Mouse (Mus musculus): ENCODE measurements around the gene C130032M10Rik. TPM values are rescaled to one million over a fixed set of nuclear protein-coding genes. Genes with fewer than 3 reads are reported as not detected.
A peak's percentile ranks its signal among the peaks of the same experiment; 100 is the strongest.

C130032M10Rik gene
- polyA plus RNA-seq, 1 experiment from 2014 or later = 1.7 TPM

GRCm38 (mm10) chr9:114550033-114550432 lies 34.5 kb downstream of the C130032M10Rik start:
- Histone ChIP-seq H3K9me3 (replicated peaks) (no peaks in the 10 kb centered on the region), H3K4me3 (no peak overlapping the region), H3K9ac (no peak overlapping the region), H3K36me3 (no peaks in the 10 kb centered on the region), H3K27me3 (no peaks in the 10 kb centered on the region), H3K27ac (no peak overlapping the region), H3K4me1 (replicated peaks) (peaks cover 9% of the 10 kb centered on the region; the same call in 1 of the 2 replicates), H3K4me2 (no peak overlapping the region)
- no peak for ATAC-seq (replicated peaks; ENCODE audit: insufficient number of reproducible peaks, insufficient read depth, low FRiP score, low read depth)
- 26% methylated on average over 6 of the region's 6 CpGs for WGBS

- Histone ChIP-seq H3K9ac (no peak overlapping the region), H3K27ac (no peak overlapping the region), H3K4me1 (replicated peaks) (peaks cover 9% of the 10 kb centered on the region; the same call in 1 of the 2 replicates), H3K4me2 (no peak overlapping the region), H3K9me3 (replicated peaks) (no peaks in the 10 kb centered on the region), H3K27me3 (peaks cover 12% of the 10 kb centered on the region), H3K36me3 (no peaks in the 10 kb centered on the region), H3K4me3 (no peak overlapping the region)
- ATAC-seq (replicated peaks; ENCODE audit: insufficient number of reproducible peaks, insufficient read depth, low FRiP score, low read depth) = no peak
Measured at GRCm38 (mm10) chr9:114553828-114554227, 38.3 kb downstream of the C130032M10Rik start.

- Histone ChIP-seq H3K36me3 (no peaks in the 10 kb centered on the region), H3K27ac (no peak overlapping the region), H3K27me3 (peaks cover 18% of the 10 kb centered on the region), H3K4me1 (replicated peaks) (peaks cover 9% of the 10 kb centered on the region; the same call in 1 of the 2 replicates), H3K4me2 (no peak overlapping the region), H3K9me3 (replicated peaks) (no peaks in the 10 kb centered on the region), H3K4me3 (no peak overlapping the region), H3K9ac (no peak overlapping the region)
- WGBS = 56% methylated on average over 5 of the region's 5 CpGs
- peak; percentile 30; the same call in 1 of the 2 replicates for ATAC-seq (replicated peaks; ENCODE audit: insufficient number of reproducible peaks, insufficient read depth, low FRiP score, low read depth)
Measured at GRCm38 (mm10) chr9:114554355-114554979, 39.0 kb downstream of the C130032M10Rik start.

GRCm38 (mm10) chr9:114556276-114556855 lies 40.9 kb downstream of the C130032M10Rik start:
- H3K4me1 ChIP-seq (replicated peaks) = peaks cover 9% of the 10 kb centered on the region
- H3K9ac ChIP-seq = no peak overlapping the region
- no peaks in the 10 kb centered on the region for H3K36me3 ChIP-seq
- no peak overlapping the region for H3K27ac ChIP-seq
- no peak for ATAC-seq (replicated peaks; ENCODE audit: insufficient number of reproducible peaks, insufficient read depth, low FRiP score, low read depth)
- no peak overlapping the region for H3K4me3 ChIP-seq
- H3K9me3 ChIP-seq (replicated peaks) = no peaks in the 10 kb centered on the region
- 50% methylated on average over 10 of the region's 10 CpGs for WGBS
- H3K27me3 ChIP-seq = peaks cover 37% of the 10 kb centered on the region
- no peak overlapping the region for H3K4me2 ChIP-seq

GRCm38 (mm10) chr9:114557086-114557485 lies 41.6 kb downstream of the C130032M10Rik start:
- no peaks in the 10 kb centered on the region for H3K9me3 ChIP-seq (replicated peaks)

GRCm38 (mm10) chr9:114560141-114560540 lies 44.6 kb downstream of the C130032M10Rik start:
- no peak for ATAC-seq (replicated peaks; ENCODE audit: insufficient number of reproducible peaks, insufficient read depth, low FRiP score, low read depth)
- Histone ChIP-seq H3K36me3 (no peaks in the 10 kb centered on the region), H3K27me3 (peaks cover 75% of the 10 kb centered on the region), H3K27ac (no peak overlapping the region), H3K4me1 (replicated peaks) (peaks cover 35% of the 10 kb centered on the region), H3K4me2 (no peak overlapping the region; the same call in 1 of the 2 replicates), H3K9me3 (replicated peaks) (no peaks in the 10 kb centered on the region), H3K4me3 (no peak overlapping the region), H3K9ac (no peak overlapping the region)
- 34% methylated on average over 7 of the region's 7 CpGs for WGBS

More at GRCm38 (mm10) chr9:114557086-114557485, 41.6 kb downstream of the C130032M10Rik start:
- ATAC-seq (replicated peaks; ENCODE audit: insufficient number of reproducible peaks, insufficient read depth, low FRiP score, low read depth) = no peak
- H3K27me3 ChIP-seq = peaks cover 44% of the 10 kb centered on the region
- no peak overlapping the region for H3K4me2 ChIP-seq
- no peaks in the 10 kb centered on the region for H3K36me3 ChIP-seq
- no peak overlapping the region for H3K9ac ChIP-seq
- H3K4me1 ChIP-seq (replicated peaks) = peaks cover 14% of the 10 kb centered on the region
- no peak overlapping the region for H3K27ac ChIP-seq
- WGBS = 33% methylated on average over 7 of the region's 7 CpGs
- no peak overlapping the region for H3K4me3 ChIP-seq

GRCm38 (mm10) chr9:114560771-114561670 lies 45.5 kb downstream of the C130032M10Rik start:
- no peaks in the 10 kb centered on the region for H3K36me3 ChIP-seq
- peaks cover 35% of the 10 kb centered on the region for H3K4me1 ChIP-seq (replicated peaks)
- H3K9ac ChIP-seq = no peak overlapping the region
- peaks cover 79% of the 10 kb centered on the region for H3K27me3 ChIP-seq
- whole genome bisulfite sequencing = 6% methylated on average over 36 of the region's 36 CpGs
- no peak for ATAC-seq (replicated peaks; ENCODE audit: insufficient number of reproducible peaks, insufficient read depth, low FRiP score, low read depth)
- H3K4me2 ChIP-seq = peak overlapping the region; percentile 98
- H3K4me3 ChIP-seq = peak overlapping the region; percentile 61
- no peak overlapping the region for H3K27ac ChIP-seq
- no peaks in the 10 kb centered on the region for H3K9me3 ChIP-seq (replicated peaks)

GRCm38 (mm10) chr9:114561671-114561971 lies 46.1 kb downstream of the C130032M10Rik start:
- Histone ChIP-seq H3K27me3 (peaks cover 79% of the 10 kb centered on the region), H3K4me2 (peak overlapping the region; percentile 98), H3K4me1 (replicated peaks) (peaks cover 35% of the 10 kb centered on the region), H3K27ac (no peak overlapping the region), H3K36me3 (no peaks in the 10 kb centered on the region), H3K9ac (no peak overlapping the region), H3K9me3 (replicated peaks) (no peaks in the 10 kb centered on the region), H3K4me3 (peak overlapping the region; percentile 61)
- 2% methylated on average over 12 of the region's 12 CpGs for WGBS
- no peak for ATAC-seq (replicated peaks; ENCODE audit: insufficient number of reproducible peaks, insufficient read depth, low FRiP score, low read depth)

GRCm38 (mm10) chr9:114562031-114562918 lies 46.8 kb downstream of the C130032M10Rik start:
- Histone ChIP-seq H3K27ac (no peak overlapping the region), H3K9ac (no peak overlapping the region; the same call in 1 of the 2 replicates), H3K4me1 (replicated peaks) (peaks cover 35% of the 10 kb centered on the region), H3K4me3 (peak overlapping the region; percentile 61), H3K36me3 (no peaks in the 10 kb centered on the region), H3K9me3 (replicated peaks) (no peaks in the 10 kb centered on the region), H3K4me2 (peak overlapping the region; percentile 98), H3K27me3 (peaks cover 80% of the 10 kb centered on the region)
- WGBS = 1% methylated on average over 100 of the region's 101 CpGs
- ATAC-seq (replicated peaks; ENCODE audit: insufficient number of reproducible peaks, insufficient read depth, low FRiP score, low read depth) = no peak

- peak overlapping the region; percentile 98 for H3K4me2 ChIP-seq
- no peaks in the 10 kb centered on the region for H3K9me3 ChIP-seq (replicated peaks)
- no peak for ATAC-seq (replicated peaks; ENCODE audit: insufficient number of reproducible peaks, insufficient read depth, low FRiP score, low read depth)
- peaks cover 35% of the 10 kb centered on the region for H3K4me1 ChIP-seq (replicated peaks)
- H3K36me3 ChIP-seq = no peaks in the 10 kb centered on the region
- H3K4me3 ChIP-seq = peak overlapping the region; percentile 61
- peaks cover 79% of the 10 kb centered on the region for H3K27me3 ChIP-seq
- H3K9ac ChIP-seq = peak overlapping the region; percentile 43
- H3K27ac ChIP-seq = no peak overlapping the region
- under 1% methylated on average over 120 of the region's 122 CpGs for WGBS
Measured at GRCm38 (mm10) chr9:114562919-114563751, 47.6 kb downstream of the C130032M10Rik start.
